In genomic region chr2:37519286-37519640, GRCm38 (mm10) we compare ENCODE assay signal across 16 mouse cellular contexts. TPM values are rescaled to one million over a fixed set of nuclear protein-coding genes. Genes with fewer than 3 reads are reported as not detected.
DNase-seq lines count a peak whose midpoint lies in the region; ATAC-seq and TF ChIP-seq lines count a peak whose summit lies in the region.
"Had no signal": no experiment of that assay in that cellular context is flagged by ENCODE, and none has a peak within 500 bp of the region (broad histone marks: within the 10 kb centered on the region; RNA-seq: fewer than 3 reads in every experiment).

No protein-coding gene starts in this region.

- no peaks in the 10 kb centered on the region for H3K36me3 ChIP-seq in intestine, embryonic 15.5 days
- peaks cover 26% of the 10 kb centered on the region; the same call in 1 of the 2 replicates for H3K36me3 ChIP-seq in intestine, postnatal 0 days (ENCODE audit: control insufficient read depth, insufficient read depth)
- H3K36me3 ChIP-seq in midbrain, embryonic 14.5 days (ENCODE audit: control insufficient read depth, insufficient read depth, low read length) = no peaks in the 10 kb centered on the region; the same call in 1 of the 2 replicates
- H3K36me3 ChIP-seq in midbrain, embryonic 11.5 days (ENCODE audit: control insufficient read depth, insufficient read depth, low read length) = 0 out of 2 replicates have a peak, but pooled peaks cover 3% of the 10 kb centered on the region
- H3K36me3 ChIP-seq in intestine, embryonic 16.5 days (ENCODE audit: control insufficient read depth, insufficient read depth, low read length) = no peaks in the 10 kb centered on the region
- H3K36me3 ChIP-seq in neural tube, embryonic 15.5 days = no peaks in the 10 kb centered on the region; the same call in 1 of the 2 replicates

- no peaks in the 10 kb centered on the region for H3K27me3 ChIP-seq in intestine, embryonic 15.5 days (replicated peaks)
- no peaks in the 10 kb centered on the region for H3K27me3 ChIP-seq in intestine, postnatal 0 days (replicated peaks; ENCODE audit: control insufficient read depth, insufficient read depth, low read length)
- no peaks in the 10 kb centered on the region for H3K27me3 ChIP-seq in midbrain, embryonic 14.5 days (ENCODE audit: control insufficient read depth, insufficient read depth, low read length)
- no peaks in the 10 kb centered on the region for H3K27me3 ChIP-seq in midbrain, embryonic 11.5 days (ENCODE audit: control insufficient read depth, insufficient read depth, low read length)
- no peaks in the 10 kb centered on the region for H3K27me3 ChIP-seq in intestine, embryonic 16.5 days (replicated peaks; ENCODE audit: control insufficient read depth, insufficient read depth, low read length)
- H3K27me3 ChIP-seq in neural tube, embryonic 15.5 days (replicated peaks) = no peaks in the 10 kb centered on the region
- H3K27me3 ChIP-seq: megakaryocyte, embryonic 14.5 days had no signal

- DNase-seq in midbrain, embryonic 14.5 days = no peak
- DNase-seq in midbrain, embryonic 11.5 days (ENCODE audit: low spot score, missing footprints) = no peak
- no peak for DNase-seq in right cerebral cortex, postnatal 10 days (ENCODE audit: low spot score in 2 of 2)
- DNase-seq: cerebellum, adult 9-10 months; gastrocnemius, adult 2 months; kidney, adult 9 months; kidney, postnatal 25 days; thymus, postnatal 25 days had no signal

- H3K4me1 ChIP-seq in intestine, embryonic 15.5 days (replicated peaks) = peaks cover 6% of the 10 kb centered on the region
- H3K4me1 ChIP-seq in intestine, postnatal 0 days (replicated peaks; ENCODE audit: control insufficient read depth, insufficient read depth, low read length) = no peaks in the 10 kb centered on the region
- H3K4me1 ChIP-seq in midbrain, embryonic 14.5 days (ENCODE audit: control insufficient read depth, insufficient read depth, low read length) = peaks cover 27% of the 10 kb centered on the region
- H3K4me1 ChIP-seq in midbrain, embryonic 11.5 days (ENCODE audit: control insufficient read depth, insufficient read depth, low read length) = peaks cover 7% of the 10 kb centered on the region; the same call in 1 of the 2 replicates
- H3K4me1 ChIP-seq in intestine, embryonic 16.5 days (ENCODE audit: control insufficient read depth, insufficient read depth, low read length) = peaks cover 3% of the 10 kb centered on the region; the same call in 1 of the 2 replicates
- peaks cover 48% of the 10 kb centered on the region for H3K4me1 ChIP-seq in neural tube, embryonic 15.5 days

- no peak overlapping the region for H3K4me3 ChIP-seq in intestine, embryonic 15.5 days (replicated peaks)
- H3K4me3 ChIP-seq in intestine, postnatal 0 days (ENCODE audit: low read depth, low read length) = no peak overlapping the region
- H3K4me3 ChIP-seq in midbrain, embryonic 14.5 days (replicated peaks; ENCODE audit: low read depth, low read length) = no peak overlapping the region
- H3K4me3 ChIP-seq in midbrain, embryonic 11.5 days (ENCODE audit: low read depth, low read length) = no peak overlapping the region
- H3K4me3 ChIP-seq in intestine, embryonic 16.5 days (ENCODE audit: low read length) = no peak overlapping the region
- peak overlapping the region; percentile 13; the same call in 1 of the 2 replicates for H3K4me3 ChIP-seq in neural tube, embryonic 15.5 days (replicated peaks)
- H3K4me3 ChIP-seq: embryonic facial prominence, embryonic 10.5 days; gastrocnemius, adult 2 months; heart, embryonic 10.5 days; megakaryocyte, embryonic 14.5 days had no signal

- no peak overlapping the region for H3K27ac ChIP-seq in intestine, embryonic 15.5 days
- no peak overlapping the region for H3K27ac ChIP-seq in intestine, postnatal 0 days (ENCODE audit: low read depth, low read length)
- H3K27ac ChIP-seq in midbrain, embryonic 14.5 days (replicated peaks; ENCODE audit: low read depth, low read length) = no peak overlapping the region
- H3K27ac ChIP-seq in midbrain, embryonic 11.5 days (ENCODE audit: low read depth, low read length) = no peak overlapping the region
- no peak overlapping the region for H3K27ac ChIP-seq in intestine, embryonic 16.5 days (ENCODE audit: low read length)
- H3K27ac ChIP-seq in neural tube, embryonic 15.5 days (replicated peaks) = no peak overlapping the region
- H3K27ac ChIP-seq: embryonic facial prominence, embryonic 10.5 days; heart, embryonic 10.5 days had no signal

- no peak overlapping the region for H3K4me2 ChIP-seq in intestine, embryonic 15.5 days (replicated peaks)
- no peak overlapping the region for H3K4me2 ChIP-seq in intestine, postnatal 0 days (replicated peaks; ENCODE audit: low read depth)
- peak overlapping the region; percentile 62 for H3K4me2 ChIP-seq in midbrain, embryonic 14.5 days (ENCODE audit: low read length)
- no peak overlapping the region for H3K4me2 ChIP-seq in midbrain, embryonic 11.5 days
- no peak overlapping the region for H3K4me2 ChIP-seq in intestine, embryonic 16.5 days (ENCODE audit: low read depth, low read length)
- H3K4me2 ChIP-seq in neural tube, embryonic 15.5 days = peak overlapping the region; percentile 60
- H3K4me2 ChIP-seq: liver, embryonic 11.5 days had no signal

- TF ChIP-seq CTCF in intestine, postnatal 0 days (IDR thresholded peaks at IDR 0.05; ENCODE audit: low read depth) = no peak

- 63% methylated on average over 1 of the region's 1 CpGs for WGBS in intestine, embryonic 15.5 days
- WGBS in intestine, postnatal 0 days = 60% methylated on average over 1 of the region's 1 CpGs
- 90% methylated on average over 1 of the region's 1 CpGs for WGBS in midbrain, embryonic 14.5 days
- WGBS in midbrain, embryonic 11.5 days = 90% methylated on average over 1 of the region's 1 CpGs
- WGBS in intestine, embryonic 16.5 days = 69% methylated on average over 1 of the region's 1 CpGs
- WGBS in neural tube, embryonic 15.5 days = 85% methylated on average over 1 of the region's 1 CpGs

- peak; percentile 50; the same call in 1 of the 2 replicates for ATAC-seq in intestine, embryonic 15.5 days
- ATAC-seq in intestine, postnatal 0 days = no peak
- no peak for ATAC-seq in midbrain, embryonic 14.5 days (ENCODE audit: low FRiP score, low TSS enrichment)
- ATAC-seq in midbrain, embryonic 11.5 days (ENCODE audit: low FRiP score) = no peak
- ATAC-seq in intestine, embryonic 16.5 days = peak; percentile 65
- ATAC-seq in neural tube, embryonic 15.5 days (ENCODE audit: low FRiP score) = no peak

- H3K9me3 ChIP-seq in intestine, embryonic 15.5 days = no peaks in the 10 kb centered on the region
- H3K9me3 ChIP-seq in intestine, postnatal 0 days (ENCODE audit: control insufficient read depth) = no peaks in the 10 kb centered on the region
- H3K9me3 ChIP-seq in midbrain, embryonic 14.5 days (ENCODE audit: control insufficient read depth, low read length) = no peaks in the 10 kb centered on the region
- H3K9me3 ChIP-seq in midbrain, embryonic 11.5 days (ENCODE audit: control insufficient read depth, low read length) = no peaks in the 10 kb centered on the region
- no peaks in the 10 kb centered on the region for H3K9me3 ChIP-seq in intestine, embryonic 16.5 days (ENCODE audit: control insufficient read depth, low read length)
- no peaks in the 10 kb centered on the region for H3K9me3 ChIP-seq in neural tube, embryonic 15.5 days (replicated peaks)
- H3K9me3 ChIP-seq: embryonic facial prominence, embryonic 10.5 days; heart, embryonic 10.5 days; megakaryocyte, embryonic 14.5 days had no signal

- H3K9ac ChIP-seq in intestine, embryonic 15.5 days = no peak overlapping the region
- no peak overlapping the region for H3K9ac ChIP-seq in intestine, postnatal 0 days (ENCODE audit: low read depth, low read length)
- H3K9ac ChIP-seq in midbrain, embryonic 14.5 days (replicated peaks; ENCODE audit: low read length) = no peak overlapping the region
- no peak overlapping the region for H3K9ac ChIP-seq in midbrain, embryonic 11.5 days (ENCODE audit: low read length)
- H3K9ac ChIP-seq in intestine, embryonic 16.5 days (ENCODE audit: low read depth, low read length) = no peak overlapping the region
- no peak overlapping the region for H3K9ac ChIP-seq in neural tube, embryonic 15.5 days (replicated peaks)

RNA-seq across cellular contexts. Expression of gene Gpr21, which starts 3.1 kb away (rescaled TPM):
- polyA plus RNA-seq in intestine, embryonic 15.5 days (2015; fragmentation: Nextera tagmentation; extraction: Ambion mirVana) = 0.92 and 1.8 TPM in 2 replicates
- polyA plus RNA-seq in intestine, postnatal 0 days (2015; fragmentation: Nextera tagmentation; extraction: Ambion mirVana) = 0.29 and 0.39 TPM in 2 replicates
- 18.7 and 25.4 TPM in 2 replicates for polyA plus RNA-seq in midbrain, embryonic 14.5 days (2014; fragmentation: Nextera tagmentation; extraction: Ambion mirVana)
- polyA plus RNA-seq in midbrain, embryonic 11.5 days (2014; fragmentation: Nextera tagmentation; extraction: Ambion mirVana) = 1.9 and 2.1 TPM in 2 replicates
- 0.46 and 0.64 TPM in 2 replicates for polyA plus RNA-seq in intestine, embryonic 16.5 days (2015; fragmentation: Nextera tagmentation; extraction: Ambion mirVana)
- polyA plus RNA-seq in neural tube, embryonic 15.5 days (2015; fragmentation: Nextera tagmentation; extraction: Ambion mirVana) = 12.0 and 14.7 TPM in 2 replicates

Comparison
In these comparisons a context has a peak if more than half of its experiments do, and no peak if none do; other contexts are left out.
1. ATAC-seq: peak in intestine, embryonic 15.5 days (single experiment) and intestine, embryonic 16.5 days (single experiment); none in intestine, postnatal 0 days (single experiment), midbrain, embryonic 14.5 days (single experiment), midbrain, embryonic 11.5 days (single experiment) and neural tube, embryonic 15.5 days (single experiment).
2. H3K4me2 ChIP-seq: peak in midbrain, embryonic 14.5 days (single experiment) and neural tube, embryonic 15.5 days (single experiment); none in intestine, embryonic 15.5 days (single experiment), intestine, postnatal 0 days (single experiment), midbrain, embryonic 11.5 days (single experiment) and intestine, embryonic 16.5 days (single experiment).